Mouse (Mus musculus): ENCODE measurements around the gene Susd3. TPM values are rescaled to one million over a fixed set of nuclear protein-coding genes. Genes with fewer than 3 reads are reported as not detected.

The Susd3 gene
- polyA plus RNA-seq, 1 experiment from 2014 or later, result 0.84 TPM

GRCm38 (mm10) chr13:49260036-49260722, 11.7 kb upstream of the Susd3 start:
- WGBS, result 82% methylated on average over 15 of the region's 15 CpGs
- Histone ChIP-seq H3K27ac (no peak overlapping the region), H3K9ac (no peak overlapping the region), H3K4me2 (no peak overlapping the region), H3K9me3 (no peaks in the 10 kb centered on the region), H3K36me3 (replicated peaks) (0 out of 2 replicates have a peak, but pooled peaks cover 4% of the 10 kb centered on the region), H3K4me1 (no peaks in the 10 kb centered on the region; the same call in 1 of the 2 replicates), H3K4me3 (replicated peaks) (no peak overlapping the region), H3K27me3 (no peaks in the 10 kb centered on the region)
- no peak for ATAC-seq (ENCODE audit: low FRiP score)

DNA sequence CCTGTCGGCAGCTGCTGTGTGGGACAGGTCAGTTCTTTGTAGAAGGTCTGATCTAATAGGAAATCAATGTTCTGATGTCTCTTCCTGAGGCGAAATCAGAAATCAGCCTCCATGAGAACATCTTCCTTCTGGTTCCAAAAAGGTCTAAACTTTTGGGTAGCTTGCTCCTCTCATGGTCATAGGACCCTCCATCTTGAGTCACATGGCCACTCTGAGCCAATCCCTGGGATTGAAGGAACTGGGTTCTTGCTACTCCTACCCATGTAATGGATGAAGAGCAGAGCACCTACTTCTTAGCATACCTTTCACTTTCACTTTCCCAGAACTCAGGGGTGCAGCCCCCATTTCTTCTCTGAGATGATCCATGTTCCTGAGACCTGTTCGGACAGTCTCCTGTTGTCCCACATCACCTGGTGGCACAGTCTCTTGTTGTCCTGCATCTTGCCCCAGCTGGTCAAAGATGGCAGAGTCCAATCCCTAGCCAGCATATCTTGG, 9.4 kb upstream of the Susd3 start:
- Histone ChIP-seq H3K4me2 (no peak overlapping the region), H3K36me3 (replicated peaks) (no peaks in the 10 kb centered on the region), H3K27me3 (no peaks in the 10 kb centered on the region), H3K9ac (no peak overlapping the region), H3K4me1 (no peaks in the 10 kb centered on the region; the same call in 1 of the 2 replicates), H3K4me3 (replicated peaks) (no peak overlapping the region), H3K9me3 (no peaks in the 10 kb centered on the region), H3K27ac (no peak overlapping the region)
- WGBS, result 86% methylated on average over 3 of the region's 3 CpGs
- ATAC-seq (ENCODE audit: low FRiP score), result no peak

GRCm38 (mm10) chr13:49252746-49253145, 4.2 kb upstream of the Susd3 start:
- H3K4me2 ChIP-seq, result no peak overlapping the region
- WGBS, result 86% methylated on average over 13 of the region's 13 CpGs
- H3K27me3 ChIP-seq, result peaks cover 29% of the 10 kb centered on the region
- H3K36me3 ChIP-seq (replicated peaks), result no peaks in the 10 kb centered on the region
- no peak for ATAC-seq (ENCODE audit: low FRiP score)
- H3K9ac ChIP-seq, result no peak overlapping the region
- no peak overlapping the region for H3K27ac ChIP-seq
- no peak overlapping the region for H3K4me3 ChIP-seq (replicated peaks)
- H3K4me1 ChIP-seq, result peaks cover 10% of the 10 kb centered on the region
- no peaks in the 10 kb centered on the region for H3K9me3 ChIP-seq

GRCm38 (mm10) chr13:49252113-49252512, 3.6 kb upstream of the Susd3 start:
- Histone ChIP-seq H3K9ac (no peak overlapping the region), H3K4me2 (no peak overlapping the region), H3K4me1 (peaks cover 15% of the 10 kb centered on the region), H3K4me3 (replicated peaks) (no peak overlapping the region), H3K27ac (no peak overlapping the region), H3K27me3 (peaks cover 35% of the 10 kb centered on the region), H3K36me3 (replicated peaks) (no peaks in the 10 kb centered on the region), H3K9me3 (no peaks in the 10 kb centered on the region)
- no peak for ATAC-seq (ENCODE audit: low FRiP score)
- WGBS, result 68% methylated on average over 2 of the region's 2 CpGs

GRCm38 (mm10) chr13:49250716-49251517, 2.4 kb upstream of the Susd3 start:
- Histone ChIP-seq H3K27me3 (peaks cover 47% of the 10 kb centered on the region), H3K9me3 (no peaks in the 10 kb centered on the region), H3K9ac (no peak overlapping the region), H3K4me3 (replicated peaks) (no peak overlapping the region), H3K4me2 (no peak overlapping the region), H3K4me1 (peaks cover 15% of the 10 kb centered on the region), H3K27ac (no peak overlapping the region), H3K36me3 (replicated peaks) (no peaks in the 10 kb centered on the region)
- no peak for ATAC-seq (ENCODE audit: low FRiP score)
- WGBS, result 24% methylated on average over 4 of the region's 4 CpGs

- WGBS, result 75% methylated on average over 2 of the region's 2 CpGs
- peaks cover 50% of the 10 kb centered on the region for H3K27me3 ChIP-seq
These were observed 1.1 kb upstream of the Susd3 start for GRCm38 (mm10) chr13:49249634-49250033.

GRCm38 (mm10) chr13:49248923-49249322, 417 bp upstream of the Susd3 start:
- WGBS, result 71% methylated on average over 3 of the region's 3 CpGs
- no peak for ATAC-seq (ENCODE audit: low FRiP score)

More at GRCm38 (mm10) chr13:49249634-49250033, 1.1 kb upstream of the Susd3 start:
- H3K4me1 ChIP-seq, result peaks cover 15% of the 10 kb centered on the region
- no peak for ATAC-seq (ENCODE audit: low FRiP score)
- H3K4me3 ChIP-seq (replicated peaks), result no peak overlapping the region
- no peak overlapping the region for H3K4me2 ChIP-seq
- no peak overlapping the region for H3K27ac ChIP-seq
- no peak overlapping the region for H3K9ac ChIP-seq
- H3K9me3 ChIP-seq, result no peaks in the 10 kb centered on the region
- no peaks in the 10 kb centered on the region for H3K36me3 ChIP-seq (replicated peaks)

GRCm38 (mm10) chr13:49247740-49248466, 603 bp downstream of the Susd3 start:
- H3K4me2 ChIP-seq, result peak overlapping the region; percentile 61
- ATAC-seq (ENCODE audit: low FRiP score), result peak; percentile 23; the same call in 1 of the 2 replicates
- WGBS, result 2% methylated on average over 58 of the region's 58 CpGs
- H3K4me3 ChIP-seq (replicated peaks), result peak overlapping the region; percentile 40
- no peaks in the 10 kb centered on the region for H3K36me3 ChIP-seq (replicated peaks)
- peaks cover 15% of the 10 kb centered on the region for H3K4me1 ChIP-seq
- H3K27me3 ChIP-seq, result peaks cover 50% of the 10 kb centered on the region
- H3K9ac ChIP-seq, result 0 out of 2 replicates have a peak overlapping the region, but pooled peaks have one; percentile 21
- no peaks in the 10 kb centered on the region for H3K9me3 ChIP-seq
- H3K27ac ChIP-seq, result no peak overlapping the region

More at GRCm38 (mm10) chr13:49248923-49249322, 417 bp upstream of the Susd3 start:
- peaks cover 50% of the 10 kb centered on the region for H3K27me3 ChIP-seq
- no peak overlapping the region for H3K27ac ChIP-seq
- peaks cover 15% of the 10 kb centered on the region for H3K4me1 ChIP-seq
- H3K36me3 ChIP-seq (replicated peaks), result no peaks in the 10 kb centered on the region
- no peaks in the 10 kb centered on the region for H3K9me3 ChIP-seq
- no peak overlapping the region for H3K4me2 ChIP-seq
- no peak overlapping the region for H3K4me3 ChIP-seq (replicated peaks)
- no peak overlapping the region for H3K9ac ChIP-seq

DNA sequence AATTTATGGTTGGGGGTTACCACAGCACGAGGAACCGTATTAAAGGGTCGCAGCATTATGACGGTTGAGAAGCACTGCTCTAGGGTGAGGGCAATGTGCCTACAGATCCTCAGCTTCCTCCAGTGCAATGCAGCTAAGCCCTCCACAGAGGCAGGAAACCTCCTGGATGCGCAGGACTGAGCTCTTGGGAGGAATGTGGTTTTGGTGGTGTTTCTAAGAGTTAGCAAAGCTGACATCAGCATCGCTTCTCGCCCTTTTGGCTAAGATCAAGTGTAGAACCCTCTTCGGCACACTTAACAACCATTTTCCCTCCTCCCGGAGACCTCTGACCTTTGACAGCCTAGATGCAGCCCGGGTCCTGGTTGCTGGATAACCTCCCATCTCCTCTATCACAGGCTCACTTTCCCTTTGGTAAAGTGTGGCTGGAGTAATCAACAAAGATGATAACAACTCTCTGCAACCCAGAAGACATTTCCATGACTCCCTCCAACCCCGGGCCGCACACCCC, 1.2 kb downstream of the Susd3 start:
- Histone ChIP-seq H3K4me3 (replicated peaks) (peak overlapping the region; percentile 40), H3K4me2 (peak overlapping the region; percentile 61), H3K9me3 (no peaks in the 10 kb centered on the region), H3K9ac (no peak overlapping the region), H3K27ac (no peak overlapping the region), H3K27me3 (peaks cover 50% of the 10 kb centered on the region), H3K4me1 (peaks cover 15% of the 10 kb centered on the region), H3K36me3 (replicated peaks) (no peaks in the 10 kb centered on the region)
- no peak for ATAC-seq (ENCODE audit: low FRiP score)
- 37% methylated on average over 12 of the region's 12 CpGs for WGBS

DNA sequence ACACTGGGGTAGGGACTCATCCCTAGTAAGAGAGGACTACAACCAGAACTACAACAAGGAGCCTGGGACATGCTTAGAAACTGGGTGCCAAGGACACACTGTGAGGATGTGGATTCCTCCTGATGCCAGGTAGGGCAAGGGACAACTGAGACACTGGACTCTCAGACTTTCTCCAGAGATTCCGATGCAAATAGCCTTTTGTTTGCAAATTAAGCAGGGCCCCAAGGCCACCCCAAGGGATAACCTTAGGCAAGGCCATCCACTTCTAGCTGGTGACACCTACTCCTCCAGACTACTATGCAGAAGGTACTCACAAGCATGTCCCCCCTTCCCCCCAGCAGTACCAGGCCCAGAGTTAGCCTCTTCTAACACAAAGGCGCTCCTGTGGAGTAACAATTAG, 1.9 kb downstream of the Susd3 start:
- Histone ChIP-seq H3K36me3 (replicated peaks) (no peaks in the 10 kb centered on the region), H3K9ac (no peak overlapping the region), H3K27ac (no peak overlapping the region), H3K27me3 (peaks cover 50% of the 10 kb centered on the region), H3K9me3 (no peaks in the 10 kb centered on the region), H3K4me1 (peaks cover 15% of the 10 kb centered on the region), H3K4me3 (replicated peaks) (no peak overlapping the region), H3K4me2 (no peak overlapping the region)
- no peak for ATAC-seq (ENCODE audit: low FRiP score)
- WGBS, result 70% methylated on average over 2 of the region's 2 CpGs

- Histone ChIP-seq H3K36me3 (replicated peaks) (no peaks in the 10 kb centered on the region), H3K9ac (no peak overlapping the region), H3K4me1 (peaks cover 15% of the 10 kb centered on the region), H3K27me3 (peaks cover 50% of the 10 kb centered on the region), H3K27ac (no peak overlapping the region), H3K4me3 (replicated peaks) (no peak overlapping the region), H3K9me3 (no peaks in the 10 kb centered on the region), H3K4me2 (no peak overlapping the region)
- no peak for ATAC-seq (ENCODE audit: low FRiP score)
- 85% methylated on average over 3 of the region's 3 CpGs for whole genome bisulfite sequencing
These were observed 2.5 kb downstream of the Susd3 start for GRCm38 (mm10) chr13:49246011-49246410.

GRCm38 (mm10) chr13:49245251-49245650, 3.3 kb downstream of the Susd3 start:
- peaks cover 42% of the 10 kb centered on the region for H3K27me3 ChIP-seq
- no peak overlapping the region for H3K27ac ChIP-seq
- no peak for ATAC-seq (ENCODE audit: low FRiP score)
- no peaks in the 10 kb centered on the region for H3K9me3 ChIP-seq
- H3K36me3 ChIP-seq (replicated peaks), result no peaks in the 10 kb centered on the region
- no peak overlapping the region for H3K4me3 ChIP-seq (replicated peaks)
- no peak overlapping the region for H3K4me2 ChIP-seq
- WGBS, result 52% methylated on average over 4 of the region's 4 CpGs
- no peak overlapping the region for H3K9ac ChIP-seq
- H3K4me1 ChIP-seq, result peaks cover 15% of the 10 kb centered on the region

All from forebrain, embryonic 12.5 days (tissue).